Mouse (Mus musculus) ZHBTc4 (cell line): ENCODE results near the gene Hmgn2.

Experiments
- DNase-seq: peaks from one replicate; pipeline ENCODE4 v3.0.0-alpha.2; 2011; ENCODE audit warnings: low read depth, low spot score

Hmgn2 gene

GRCm38 (mm10) chr4:133978021-133978711 lies 9.7 kb upstream of the Hmgn2 start:
- no peak for DNase-seq

- DNase-seq, result no peak
Measured at GRCm38 (mm10) chr4:133971741-133972140, 3.3 kb upstream of the Hmgn2 start.

GRCm38 (mm10) chr4:133970876-133971275 lies 2.4 kb upstream of the Hmgn2 start:
- no peak for DNase-seq

GRCm38 (mm10) chr4:133970196-133970595 lies 1.7 kb upstream of the Hmgn2 start:
- peak; percentile 39 for DNase-seq

- DNase-seq, result peak; percentile 41
Measured at GRCm38 (mm10) chr4:133969114-133969770, 792 bp upstream of the Hmgn2 start.

- DNase-seq, result peak; percentile 97
Measured at GRCm38 (mm10) chr4:133967866-133968149, 642 bp downstream of the Hmgn2 start.

- peak; percentile 97 for DNase-seq
Measured at GRCm38 (mm10) chr4:133967138-133967865, 1.1 kb downstream of the Hmgn2 start.

GRCm38 (mm10) chr4:133966271-133966940 lies 2.0 kb downstream of the Hmgn2 start:
- no peak for DNase-seq

GRCm38 (mm10) chr4:133962566-133962965 lies 5.9 kb downstream of the Hmgn2 start:
- no peak for DNase-seq

- no peak for DNase-seq
Measured at GRCm38 (mm10) chr4:133958884-133959283, 9.6 kb downstream of the Hmgn2 start.

- peak; percentile 97 for DNase-seq
Measured at GRCm38 (mm10) chr4:133956358-133956757, 12.1 kb downstream of the Hmgn2 start.

- DNase-seq, result no peak
Measured at GRCm38 (mm10) chr4:133946736-133947135, 21.7 kb downstream of the Hmgn2 start.

GRCm38 (mm10) chr4:133943791-133944190 lies 24.7 kb downstream of the Hmgn2 start:
- no peak for DNase-seq

GRCm38 (mm10) chr4:133942679-133943078 lies 25.8 kb downstream of the Hmgn2 start:
- no peak for DNase-seq

- no peak for DNase-seq
Measured at GRCm38 (mm10) chr4:133941576-133941975, 26.9 kb downstream of the Hmgn2 start.

GRCm38 (mm10) chr4:133940386-133941260 lies 27.8 kb downstream of the Hmgn2 start:
- DNase-seq, result no peak

GRCm38 (mm10) chr4:133938077-133938476 lies 30.4 kb downstream of the Hmgn2 start:
- DNase-seq, result no peak

GRCm38 (mm10) chr4:133931785-133932184 lies 36.7 kb downstream of the Hmgn2 start:
- no peak for DNase-seq

- DNase-seq, result peak; percentile 55
Measured at GRCm38 (mm10) chr4:133931349-133931748, 37.1 kb downstream of the Hmgn2 start.

- peak; percentile 52 for DNase-seq
Measured at GRCm38 (mm10) chr4:133929278-133929670, 39.2 kb downstream of the Hmgn2 start.

- peak; percentile 64 for DNase-seq
Measured at GRCm38 (mm10) chr4:133928576-133929277, 39.7 kb downstream of the Hmgn2 start.
